Mouse (Mus musculus) E14TG2a.4 (cell line): ENCODE measurements at regions not wholly inside any gene's neighbourhood (a gene's known extent, or its start where the extent isn't known, plus 50 kb on each side); places are given as distances from the start of the nearest gene placed in this dataset.

ENCODE experiments used
- CTCF ChIP-seq: conservative IDR thresholded peaks from 2 replicates; pipeline ENCODE4 v1.5.1; 2014; ENCODE audit warnings: low read length
- NANOG ChIP-seq: IDR thresholded peaks from 2 replicates; pipeline ENCODE4 v1.6.1; 2014; ENCODE audit warnings: borderline replicate concordance, low read length, mixed read lengths
- POU5F1 ChIP-seq: IDR thresholded peaks from 2 replicates; pipeline ENCODE4 v1.6.1; 2014; ENCODE audit warnings: low read length, borderline replicate concordance

DNA sequence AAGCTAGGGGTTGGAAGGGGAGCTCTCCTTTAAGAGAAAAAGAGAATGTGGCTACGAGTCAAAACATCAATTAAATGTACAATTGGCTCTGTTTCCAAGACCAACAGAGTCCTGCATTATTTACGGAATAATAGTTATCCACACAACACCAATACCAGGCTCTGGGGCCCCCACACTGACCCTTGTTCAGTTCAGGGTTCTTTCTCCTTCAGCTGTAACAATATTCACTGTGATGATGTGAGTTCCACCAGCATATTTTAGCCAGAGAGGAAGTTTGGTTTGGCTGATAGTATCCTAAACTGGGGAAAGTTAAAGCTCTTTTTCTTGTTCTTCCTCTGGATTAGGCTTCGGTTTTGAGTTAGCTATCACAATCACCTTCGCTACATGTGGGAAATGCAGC is 167.9 kb upstream of the Ankrd55 start:
- TF ChIP-seq CTCF (no peak), NANOG (no peak), POU5F1 (no peak)
